Mouse (Mus musculus) neural tube, embryonic 10.5 days (tissue): ENCODE data around the gene Eps15l1.

Experiments
- DNase-seq: peaks from one replicate; pipeline ENCODE4 v3.0.0-alpha.2; 2017; ENCODE audit warnings: low spot score; ENCODE audit errors: extremely low spot score

Gene Eps15l1

DNA sequence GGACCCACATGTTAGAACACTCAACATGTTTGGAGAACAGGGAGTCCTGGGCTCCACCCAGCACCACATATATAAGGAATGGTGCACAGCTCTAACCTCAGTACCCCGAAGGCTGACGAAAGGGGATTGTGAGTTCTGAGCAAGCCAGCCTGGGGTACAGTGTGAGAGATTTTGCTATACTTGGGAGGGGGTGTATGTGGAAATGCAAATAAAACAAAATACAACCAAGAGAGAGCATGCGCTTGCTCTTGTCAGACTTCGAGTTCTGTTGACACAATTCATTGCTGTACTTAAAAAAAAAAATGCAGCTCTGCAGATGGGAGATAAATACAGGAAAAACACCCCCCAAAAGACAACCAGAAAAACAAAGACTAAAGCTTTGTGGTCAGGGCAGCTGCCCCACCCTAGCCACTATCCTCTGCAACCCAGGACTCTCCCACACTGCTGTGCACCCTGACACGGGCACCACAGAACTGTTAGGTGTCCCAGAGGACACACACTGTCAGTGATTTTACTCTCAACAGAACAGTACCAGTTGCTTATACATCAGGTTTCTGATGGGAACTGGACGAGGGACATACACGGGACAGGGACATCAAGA, 69.8 kb downstream of the Eps15l1 start:
- no peak for DNase-seq

DNA sequence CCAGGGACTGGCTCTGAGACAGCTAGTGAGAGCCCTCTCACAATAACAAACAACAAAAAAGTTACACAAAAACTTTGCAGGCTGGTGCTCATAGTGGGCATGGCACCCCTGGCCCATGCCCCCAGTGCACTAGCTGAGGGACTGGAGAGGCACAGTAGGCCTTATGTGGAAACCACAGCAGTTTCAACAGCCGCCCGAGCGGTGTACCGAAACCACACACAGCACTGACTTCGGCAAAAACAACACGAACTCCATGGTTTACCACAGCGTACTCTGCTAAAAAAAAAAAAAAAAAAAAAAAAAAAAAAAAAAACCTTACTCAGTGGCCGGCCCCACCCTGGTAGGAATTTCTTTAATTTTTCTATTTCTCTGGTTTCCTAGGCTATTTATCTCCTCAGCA, 70.5 kb downstream of the Eps15l1 start:
- DNase-seq = no peak

DNA sequence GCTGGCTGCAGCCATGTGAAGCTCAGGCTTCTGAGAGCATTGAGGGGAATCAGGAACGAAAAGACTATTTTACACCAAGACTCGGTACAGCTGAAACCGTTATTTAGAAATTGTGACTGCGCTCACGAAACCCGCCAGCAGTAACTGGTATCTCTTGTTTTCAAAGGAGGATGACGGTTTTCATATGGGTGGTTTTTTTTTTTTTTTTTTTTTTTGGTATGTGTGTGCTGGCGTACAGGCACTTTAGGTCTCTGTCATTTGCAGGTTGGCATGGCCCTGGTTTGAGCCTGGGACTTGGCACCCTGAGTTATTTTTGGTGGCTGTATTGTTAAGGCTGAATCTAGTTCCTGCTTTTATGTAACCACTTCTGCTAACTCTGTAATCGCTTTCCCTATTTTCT, 71.4 kb downstream of the Eps15l1 start:
- DNase-seq = no peak

DNA sequence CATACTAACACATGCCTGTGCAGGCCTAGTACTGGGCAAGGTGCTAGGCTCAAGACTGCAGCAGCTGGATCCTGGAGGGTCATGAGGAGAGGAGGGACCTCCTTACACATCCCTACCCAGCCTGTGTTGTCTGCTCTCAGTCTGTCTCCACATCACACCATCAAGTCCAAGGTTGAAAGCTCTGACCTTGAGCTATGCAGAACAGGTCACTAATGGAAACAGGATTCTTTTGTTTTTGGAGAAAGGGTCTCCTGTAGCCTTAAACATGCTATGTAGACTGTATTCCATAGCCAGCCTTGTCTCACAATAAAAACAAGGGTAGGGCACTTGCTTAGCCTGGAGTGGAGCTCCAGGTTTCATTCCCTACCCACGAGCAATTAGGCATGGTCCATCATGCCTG, 72.3 kb downstream of the Eps15l1 start:
- no peak for DNase-seq

DNA sequence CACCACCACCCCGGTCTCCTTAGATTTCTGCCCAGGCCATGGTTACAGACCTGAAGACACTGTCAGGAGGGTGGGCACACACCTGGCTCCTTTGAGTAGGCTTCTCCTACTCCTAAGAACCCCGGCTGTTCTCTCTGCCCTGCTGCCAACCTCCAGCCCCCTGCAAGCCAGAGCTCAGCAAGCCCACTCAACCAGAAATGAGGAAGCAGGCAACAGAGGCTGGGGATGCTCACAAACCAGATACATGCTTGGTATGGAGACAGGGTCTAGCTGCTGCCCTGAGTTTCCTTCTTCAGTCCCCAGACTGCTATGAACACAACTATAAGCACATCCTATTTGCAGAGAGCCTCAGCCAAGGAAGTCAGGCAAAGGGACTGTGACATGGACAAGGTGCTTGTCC, 73.1 kb downstream of the Eps15l1 start:
- DNase-seq = no peak

DNA sequence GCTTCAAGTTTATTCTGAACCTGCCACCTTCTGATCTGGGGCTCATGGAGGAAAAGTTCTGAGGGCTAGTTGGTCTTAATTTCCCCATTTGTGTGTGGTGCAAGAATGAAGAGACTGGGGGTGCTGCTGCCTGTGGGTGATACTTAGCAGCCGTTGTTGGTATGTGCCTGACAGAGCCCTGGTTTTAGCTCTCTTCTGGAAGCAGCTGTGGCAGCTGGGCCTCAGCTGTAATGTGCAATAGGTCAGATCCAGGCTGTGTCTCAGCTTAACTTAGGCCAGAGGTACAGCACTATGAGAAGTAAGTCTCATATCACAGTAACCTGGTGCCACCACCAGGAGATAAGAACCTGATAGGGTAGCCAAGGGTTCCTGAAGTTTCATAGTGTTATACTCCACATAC, 73.7 kb downstream of the Eps15l1 start:
- DNase-seq = no peak

DNA sequence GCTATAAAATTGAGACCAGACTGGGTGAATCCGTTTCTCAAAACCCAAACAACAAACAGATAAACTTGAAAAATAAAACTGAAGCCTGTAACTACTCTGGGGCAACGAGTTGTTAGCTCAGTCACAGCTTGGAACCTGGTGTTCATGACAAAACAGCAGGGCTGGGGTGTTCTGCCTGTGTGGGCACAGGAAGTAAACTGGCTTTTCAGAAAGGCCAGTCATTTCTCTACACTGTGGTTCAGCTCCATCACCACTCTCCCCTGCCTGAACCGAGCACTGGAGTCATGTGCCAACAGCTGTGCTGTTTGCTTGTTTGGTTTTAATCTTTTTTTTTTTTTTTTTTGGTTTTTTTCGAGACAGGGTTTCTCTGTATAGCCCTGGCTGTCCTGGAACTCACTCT, 77.5 kb downstream of the Eps15l1 start:
- no peak for DNase-seq

DNA sequence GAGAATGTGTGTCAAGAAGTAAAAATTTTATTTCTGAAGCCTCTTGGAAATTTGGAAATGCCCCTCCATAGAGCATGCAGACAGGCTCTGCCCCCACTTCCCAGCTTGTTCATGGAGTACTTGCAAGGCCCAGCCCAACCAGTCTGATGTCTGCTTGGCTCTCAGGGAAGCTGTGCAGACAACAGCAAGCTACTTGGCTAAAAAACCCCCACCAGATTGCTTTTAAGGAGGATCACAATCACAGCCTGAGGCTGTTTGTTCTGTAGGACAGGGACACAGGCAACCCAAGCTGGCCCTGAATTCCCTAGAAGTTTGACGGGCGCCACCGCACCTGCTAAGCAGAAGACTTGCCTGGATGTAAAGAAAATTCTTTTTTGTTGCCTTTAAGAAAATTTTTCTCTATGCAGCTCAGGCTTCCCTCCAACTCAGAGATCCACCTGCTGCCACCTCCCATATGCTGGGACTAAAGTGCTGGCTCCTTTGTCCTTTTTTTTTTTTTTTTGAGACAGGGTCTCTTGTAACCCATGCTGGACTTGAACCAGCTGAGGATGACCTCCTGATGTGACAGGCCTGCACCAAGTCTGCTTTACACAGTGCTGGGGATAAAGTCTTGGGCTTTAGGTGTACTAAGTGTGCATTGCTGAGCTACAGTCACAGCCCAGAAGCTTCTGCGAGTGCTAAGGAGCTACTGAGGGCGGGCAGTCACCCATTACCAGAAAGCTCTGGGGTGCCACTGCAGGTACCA, 78.5 kb downstream of the Eps15l1 start:
- no peak for DNase-seq

DNA sequence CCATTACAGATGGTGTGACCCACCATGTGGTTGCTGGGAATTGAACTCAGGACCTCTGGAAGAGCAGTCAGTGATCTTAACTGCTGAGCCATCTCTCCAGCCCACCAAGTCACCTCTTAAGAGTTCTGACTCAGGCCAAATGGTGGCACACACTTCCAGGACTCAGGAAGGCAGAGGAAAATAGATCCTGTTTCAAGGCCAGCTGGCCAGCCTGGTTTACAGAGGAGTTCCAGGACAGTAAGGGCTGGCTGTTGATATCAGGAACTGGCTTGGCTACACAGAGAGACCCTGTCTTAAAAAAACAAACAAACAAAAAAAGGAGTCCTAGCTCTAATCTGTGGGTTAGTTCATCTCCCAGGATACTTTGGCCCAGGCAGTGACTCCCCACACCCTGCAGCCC, 84.2 kb downstream of the Eps15l1 start:
- DNase-seq = no peak

DNA sequence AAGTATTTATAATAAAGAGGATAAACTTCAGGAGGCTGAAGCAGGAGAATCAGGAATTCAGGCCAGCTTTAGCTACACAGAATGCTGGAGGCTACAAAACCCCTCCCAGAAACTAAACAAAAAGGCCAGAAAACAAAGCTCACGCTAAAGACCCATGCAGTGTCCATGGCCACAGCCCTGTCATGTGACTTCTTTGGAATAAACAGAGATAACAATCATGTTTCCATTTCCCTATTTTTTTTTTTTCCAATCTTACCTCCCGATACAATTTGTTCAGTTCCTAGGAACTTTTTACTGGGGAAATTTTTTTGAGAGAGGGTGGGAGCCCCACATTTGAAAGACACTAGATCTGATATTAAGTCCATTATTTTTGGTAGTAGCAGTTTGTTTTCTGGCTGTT, 85.0 kb downstream of the Eps15l1 start:
- no peak for DNase-seq

DNA sequence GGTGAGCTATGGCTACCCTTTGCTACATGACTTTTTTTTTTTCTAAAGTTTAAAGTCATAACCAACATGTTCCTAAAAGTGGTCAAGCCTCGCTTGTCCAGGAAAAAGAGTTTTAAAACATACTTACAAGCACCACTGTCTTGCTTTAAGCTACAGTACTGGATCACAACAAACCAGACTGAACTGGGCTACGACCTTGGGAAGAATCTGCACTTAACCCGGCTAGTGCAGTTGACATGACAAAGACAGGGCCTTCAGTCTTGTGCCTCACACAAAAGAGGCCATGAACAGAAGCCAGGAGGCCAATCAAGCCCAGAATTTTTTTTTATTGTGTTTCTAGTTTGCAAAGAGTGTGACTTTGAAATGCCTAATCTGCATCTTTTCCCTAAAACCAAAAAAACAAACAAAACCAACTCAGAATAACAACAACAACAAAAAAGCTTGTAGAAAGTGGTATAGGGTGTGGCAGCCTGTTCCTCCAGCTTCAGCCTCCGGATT, 87.1 kb downstream of the Eps15l1 start:
- no peak for DNase-seq

DNA sequence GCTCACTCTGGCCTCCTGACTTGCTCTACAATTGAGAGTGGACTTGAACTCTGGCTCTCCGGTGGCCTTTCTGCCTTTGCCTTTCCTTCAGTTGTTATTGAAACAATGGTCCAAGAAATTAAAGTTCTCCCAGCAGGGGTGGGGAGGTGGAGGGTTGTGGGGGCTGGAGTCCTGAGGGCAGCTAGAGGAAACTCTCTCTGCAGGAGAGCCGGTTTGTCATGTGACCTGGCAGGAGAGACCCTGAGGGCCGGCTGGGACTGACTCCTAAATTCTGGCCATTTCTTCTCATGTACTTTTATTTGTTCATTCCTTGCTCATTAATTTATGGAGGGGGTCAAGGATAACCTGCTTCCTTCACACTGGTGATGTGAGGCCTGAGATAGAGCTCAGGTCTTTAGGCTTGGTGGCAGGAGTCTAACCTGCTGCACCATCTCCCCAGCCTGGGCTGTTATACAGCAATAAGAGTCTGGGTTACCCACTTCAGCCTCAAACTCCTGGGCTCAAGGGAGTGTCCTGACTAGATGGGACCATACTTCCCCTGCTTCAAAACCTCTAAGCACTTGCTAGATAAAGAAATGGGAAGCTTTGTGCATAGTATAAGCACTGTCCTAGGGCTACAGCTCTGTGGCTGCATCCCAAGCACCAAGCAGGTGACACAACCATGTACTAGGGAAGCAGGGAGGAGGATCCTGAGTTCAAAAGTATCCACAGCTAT, 87.7 kb downstream of the Eps15l1 start:
- no peak for DNase-seq

DNA sequence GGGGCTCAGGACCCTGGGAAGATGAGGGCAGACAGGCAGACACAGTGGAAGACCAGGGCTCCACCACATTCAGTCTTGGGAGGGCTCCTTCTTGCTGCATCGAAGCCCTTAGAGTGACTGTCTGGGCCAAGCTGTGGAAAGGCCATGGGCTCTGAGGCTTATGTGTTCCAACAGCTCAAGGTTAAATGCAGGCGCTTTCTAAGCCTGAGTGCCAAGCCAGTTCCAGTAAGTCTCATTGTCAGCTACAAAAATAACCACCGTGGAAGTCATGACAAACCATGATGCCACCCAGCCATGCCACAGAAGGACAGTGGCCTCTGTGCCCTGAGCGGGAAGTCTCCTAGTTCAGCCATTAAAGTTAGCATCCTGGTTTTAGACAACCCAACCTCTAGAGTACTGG, 89.6 kb downstream of the Eps15l1 start:
- DNase-seq = no peak

DNA sequence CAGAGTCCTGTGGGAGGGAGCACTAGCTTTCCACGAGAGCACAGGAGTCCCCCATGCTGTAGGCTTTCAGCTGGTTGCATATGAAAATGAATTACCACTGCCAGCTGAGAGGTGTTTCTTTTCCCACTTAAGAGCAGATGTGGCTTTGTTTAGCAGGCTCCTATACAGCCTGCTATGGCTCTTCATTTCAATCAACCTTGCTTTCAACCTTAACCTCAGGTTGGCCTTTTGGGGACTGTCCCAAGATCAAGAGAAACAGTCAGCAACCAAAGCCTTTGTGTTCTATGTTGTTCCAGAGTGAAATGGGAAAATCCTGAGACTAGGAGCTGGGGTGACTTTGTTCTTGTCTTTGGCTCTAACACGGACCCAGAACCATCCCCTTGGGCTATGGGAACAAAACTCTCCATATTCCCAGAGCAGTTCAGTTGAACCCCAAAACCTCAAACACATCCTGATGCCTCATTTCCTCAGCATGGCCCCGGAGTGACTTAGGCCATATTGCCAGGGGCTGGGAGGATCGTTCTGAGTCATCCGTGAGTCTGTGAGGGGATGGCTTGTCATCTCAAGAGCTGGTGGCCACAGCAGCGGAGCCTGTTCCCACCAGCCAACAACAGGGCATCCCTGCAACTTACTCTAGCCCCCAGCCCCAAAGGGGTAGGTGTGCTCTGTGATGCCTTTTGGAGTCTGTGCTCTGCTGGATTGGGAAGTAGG, 90.3 kb downstream of the Eps15l1 start:
- DNase-seq = no peak

DNA sequence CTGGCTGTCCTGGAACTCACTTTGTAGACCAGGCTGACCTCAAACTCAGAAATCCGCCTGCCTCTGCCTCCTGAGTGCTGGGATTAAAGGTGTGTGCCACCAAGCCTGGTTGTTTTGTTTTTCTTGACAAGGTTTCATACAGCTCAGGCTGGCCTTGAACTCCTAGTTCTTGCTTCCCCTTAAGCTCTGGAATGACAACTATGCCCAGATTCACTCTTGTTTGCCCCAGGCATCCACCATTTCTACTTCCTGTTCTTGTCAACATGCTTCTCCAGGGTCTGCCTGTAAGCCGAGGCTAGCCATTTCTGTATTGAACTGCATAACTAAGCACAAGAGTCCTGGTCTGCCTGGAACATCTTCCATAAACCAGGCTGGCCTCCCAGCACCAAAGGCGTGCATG, 92.1 kb downstream of the Eps15l1 start:
- DNase-seq = no peak

DNA sequence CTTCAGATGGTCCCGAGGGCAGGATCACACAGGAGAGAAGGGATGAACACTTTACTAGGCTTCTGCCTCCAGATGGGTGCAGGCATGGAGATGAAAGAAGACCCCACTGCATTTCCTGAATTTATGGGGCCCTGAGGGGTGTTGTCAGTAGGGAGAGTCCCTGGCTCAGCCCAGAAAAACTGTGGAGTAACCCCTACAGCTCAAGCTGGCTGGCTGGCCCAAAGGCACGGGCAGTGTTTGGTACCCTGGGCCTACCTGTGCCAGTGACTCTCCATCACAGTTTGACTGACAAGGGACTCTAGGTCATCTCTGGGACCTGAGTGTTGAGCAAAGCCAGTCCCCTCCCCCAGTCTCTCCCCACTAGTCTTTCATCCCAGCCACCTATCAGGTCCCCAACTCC, 96.6 kb downstream of the Eps15l1 start:
- no peak for DNase-seq

DNA sequence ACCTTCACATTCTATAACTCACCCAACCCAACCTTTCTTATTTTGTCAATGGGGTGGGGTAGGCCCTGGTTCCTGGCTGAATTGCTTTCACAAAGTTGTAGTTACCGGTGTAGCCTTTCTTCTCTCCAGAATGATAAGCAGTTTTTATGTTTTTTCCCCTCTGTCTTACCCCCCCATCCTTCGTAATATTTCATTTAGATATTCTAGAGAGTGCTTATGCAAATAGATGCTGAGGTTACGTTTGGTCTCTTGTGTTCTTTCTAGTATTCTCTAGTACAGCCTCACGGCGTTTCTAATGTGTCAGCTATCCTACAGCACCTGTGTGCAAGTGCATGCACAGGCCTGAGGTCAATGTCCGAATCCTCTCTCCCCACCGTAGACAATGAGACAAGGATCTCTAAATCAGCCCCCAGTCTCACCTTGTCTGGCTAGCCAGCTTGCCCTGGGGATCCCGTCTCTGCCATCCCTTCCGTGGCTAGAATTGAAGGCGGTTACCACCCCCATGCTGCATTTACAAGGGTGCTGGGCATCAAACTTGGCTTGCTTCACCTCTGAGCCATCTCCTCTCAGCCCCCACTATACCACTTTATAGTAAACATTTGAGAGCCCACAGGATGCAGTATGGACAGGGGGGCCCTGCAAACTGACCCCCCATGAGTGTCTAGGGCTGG, 97.1 kb downstream of the Eps15l1 start:
- DNase-seq = no peak

DNA sequence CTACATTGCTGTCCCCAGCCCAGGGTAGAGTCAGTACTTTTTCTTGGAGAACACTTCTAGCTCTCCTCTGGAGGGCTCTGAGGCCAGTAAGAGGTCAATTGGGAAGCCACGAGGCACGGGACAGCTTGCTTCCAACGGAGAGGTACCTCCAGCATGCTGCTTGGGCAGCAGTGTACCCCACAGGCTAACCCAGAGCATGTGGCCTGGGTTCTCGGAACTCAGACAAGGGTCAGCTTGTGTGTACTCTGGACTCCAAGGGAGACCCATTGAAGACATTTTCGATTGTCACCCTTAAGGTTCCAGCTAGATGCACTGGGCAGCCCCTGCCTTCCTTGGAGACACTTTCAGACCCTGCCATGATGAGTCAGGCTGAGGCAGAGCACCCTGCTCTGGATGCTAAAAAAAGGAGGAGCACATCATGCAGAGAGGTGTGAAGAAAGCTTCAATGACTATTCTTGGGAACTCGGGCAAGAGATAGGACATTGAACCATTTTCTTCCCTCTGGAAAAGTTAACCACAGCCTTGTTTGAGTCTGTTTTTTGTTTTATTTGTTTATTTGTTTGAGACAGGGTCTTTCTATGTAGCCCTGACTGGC, 98.0 kb downstream of the Eps15l1 start:
- no peak for DNase-seq

DNA sequence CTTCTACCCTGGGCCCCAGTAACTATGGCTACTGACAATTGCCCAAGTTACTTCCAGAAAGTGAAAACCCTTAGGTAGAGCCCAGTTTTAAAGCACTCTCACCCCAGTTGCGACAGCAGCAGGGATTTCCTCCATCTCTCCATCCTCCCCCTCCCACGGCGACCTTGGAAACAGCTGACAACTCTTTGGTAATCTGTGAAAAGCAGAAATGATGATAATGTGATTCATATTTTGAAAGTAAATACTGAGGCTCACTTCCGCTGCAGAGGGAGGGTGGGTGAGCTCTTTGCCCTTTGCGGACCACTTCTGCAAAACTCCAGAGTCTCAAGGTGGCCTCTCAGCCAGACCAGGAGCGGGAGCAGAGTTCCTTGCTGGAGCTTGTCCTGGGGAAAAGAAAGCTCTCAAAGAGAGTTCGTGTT, 98.8 kb downstream of the Eps15l1 start:
- no peak for DNase-seq

DNA sequence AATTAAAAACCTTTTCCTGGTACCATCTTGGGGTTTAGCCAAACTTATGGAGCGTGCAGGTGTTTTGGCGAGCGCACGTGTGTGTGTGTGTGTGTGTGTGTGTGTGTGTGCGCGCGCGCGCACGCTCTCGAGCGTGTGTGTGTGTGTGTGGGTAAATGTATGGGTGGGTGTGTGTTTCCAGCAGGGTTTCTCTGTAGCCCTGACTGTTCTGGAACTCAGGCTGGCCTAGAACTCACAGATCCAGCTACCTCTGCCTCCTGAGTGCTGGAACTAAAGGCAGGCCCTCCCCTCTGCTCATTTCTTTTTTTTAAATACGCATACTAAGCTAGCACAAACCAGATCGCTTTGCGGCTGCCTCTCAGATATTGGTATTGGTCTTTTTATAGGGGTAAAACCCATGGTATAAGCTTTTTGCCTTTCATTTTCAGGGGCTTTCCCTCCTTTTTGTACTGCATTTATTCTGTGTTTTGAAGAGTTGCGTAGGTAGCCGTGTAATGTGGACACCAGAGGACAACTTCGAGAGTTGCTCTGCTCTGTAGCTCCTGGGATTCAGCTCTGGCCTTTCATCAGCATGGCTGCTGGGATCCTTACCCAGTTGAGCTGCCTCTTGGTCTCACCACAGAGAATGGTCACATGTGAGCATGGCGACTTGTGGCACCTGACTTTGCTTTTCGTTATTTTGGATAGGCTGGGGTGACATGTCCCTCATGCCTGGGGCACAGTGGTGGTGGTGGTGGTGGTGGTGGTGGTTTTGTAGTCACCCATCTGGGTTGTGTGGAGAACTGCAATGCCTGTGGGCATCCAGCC, 99.4 kb downstream of the Eps15l1 start:
- DNase-seq = no peak
